Mouse (Mus musculus) neutrophil, adult 83 days (primary cell): ENCODE data around the gene Rab11fip4. TPM values are rescaled to one million over a fixed set of nuclear protein-coding genes. Genes with fewer than 3 reads are reported as not detected.

Experiments used
- total RNA-seq, 2 experiments: library from RNA; stranded (reverse); gene quantifications; one replicate each; pipeline ENCODE4 v1.2.4; 2023

Rab11fip4 gene
- total RNA-seq: 10 to 100 TPM; 26.0 to 29.1 TPM

GRCm38 (mm10) chr11:79590664-79591590 lies at the start of gene Rab11fip4:
Gene Rab11fip4 (plus strand): TSS chr11:79591212.

Other genes starting within 250 kb of the Rab11fip4 start
- gene Omg, start 87.1 kb upstream of the Rab11fip4 start, total RNA-seq: under 1 TPM; 0.39 to 0.60 TPM
- gene Evi2b, start 67.5 kb upstream of the Rab11fip4 start, total RNA-seq: 100 to 1,000 TPM; 446 TPM
- 10 to 100 TPM; 20.8 to 24.1 TPM for gene Evi2, start 60.6 kb upstream of the Rab11fip4 start, total RNA-seq
- 100 to 1,000 TPM in 1 of 2 experiments, 10 to 100 TPM in 1; 96.2 to 103 TPM for gene Evi2a, start 60.6 kb upstream of the Rab11fip4 start, total RNA-seq